Mouse (Mus musculus) liver, embryonic 14.5 days (tissue): Measurements from ENCODE around the gene Psma1.

ENCODE experiments used
- CTCF ChIP-seq: IDR thresholded peaks from 2 replicates; pipeline ENCODE4 v1.5.1; 2016; ENCODE audit warnings: antibody characterized with exemption, low read depth, control low read depth
- EP300 ChIP-seq: IDR thresholded peaks from 2 replicates; pipeline ENCODE4 v1.6.1; 2016; ENCODE audit warnings: antibody characterized with exemption, low read depth

GRCm38 (mm10) chr7:114301293-114301782 lies 25.4 kb upstream of the Psma1 start:
- TF ChIP-seq CTCF (no peak), EP300 (no peak)
